34 mouse cellular contexts compared by ENCODE assay signal in the genomic region with DNA sequence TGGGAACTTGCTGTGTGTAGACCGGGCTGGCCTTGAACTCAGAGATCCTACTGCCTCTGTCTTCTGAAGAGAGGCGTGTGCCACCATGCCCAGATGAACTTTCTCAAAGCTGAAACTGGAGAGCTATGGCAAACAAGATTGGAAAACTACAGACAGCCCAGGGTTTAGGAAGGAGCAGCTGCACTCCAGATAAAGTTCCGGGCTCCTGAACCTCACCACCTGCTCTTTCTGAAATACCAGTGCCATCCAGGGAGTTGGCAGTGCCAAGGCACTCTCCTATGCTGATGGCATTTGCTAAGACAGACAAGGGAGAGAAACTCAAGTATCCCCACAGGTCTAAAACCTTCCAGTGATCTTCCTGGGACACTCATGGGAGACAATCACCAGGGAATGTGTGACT.
"Had no signal": no experiment of that assay in that cellular context is flagged by ENCODE, and none has a peak within 500 bp of the region (broad histone marks: within the 10 kb centered on the region; RNA-seq: fewer than 3 reads in every experiment).

No protein-coding gene starts in this region.

- DNase-seq: heart, postnatal 10 days; heart, postnatal 14 days; heart, postnatal 36 days; heart, postnatal 4 days; kidney, adult 11 months; kidney, adult 18-20 months; kidney, adult 2 months; kidney, adult 8-10 months; kidney, adult 9 months; kidney, postnatal 10 days; kidney, postnatal 14 days; kidney, postnatal 25 days; kidney, postnatal 36 days; layer of hippocampus, adult 9-11 months; layer of hippocampus, postnatal 36 days had no signal

- H3K27me3 ChIP-seq: heart, embryonic 12.5 days; heart, embryonic 13.5 days; heart, embryonic 15.5 days; hindbrain, embryonic 12.5 days; hindbrain, embryonic 13.5 days; hindbrain, embryonic 15.5 days; intestine, embryonic 15.5 days; kidney, embryonic 15.5 days had no signal

- H3K4me3 ChIP-seq: heart, embryonic 12.5 days; heart, embryonic 13.5 days; heart, embryonic 15.5 days; hindbrain, embryonic 10.5 days; hindbrain, embryonic 12.5 days; hindbrain, embryonic 13.5 days; hindbrain, embryonic 15.5 days; intestine, embryonic 15.5 days; kidney, embryonic 15.5 days; layer of hippocampus, adult 2 months; left cerebral cortex, adult 2 months had no signal

- H3K27ac ChIP-seq: heart, embryonic 13.5 days; heart, embryonic 15.5 days; hindbrain, embryonic 10.5 days; hindbrain, embryonic 12.5 days; hindbrain, embryonic 13.5 days; hindbrain, embryonic 14.5 days; hindbrain, embryonic 15.5 days; hindbrain, postnatal 0 days; intestine, embryonic 15.5 days; kidney, embryonic 15.5 days; kidney, postnatal 0 days; layer of hippocampus, adult 2 months; left cerebral cortex, adult 2 months had no signal

- H3K4me2 ChIP-seq: heart, embryonic 11.5 days; heart, embryonic 12.5 days; heart, embryonic 13.5 days; heart, embryonic 15.5 days; hindbrain, embryonic 12.5 days; hindbrain, embryonic 13.5 days; hindbrain, embryonic 14.5 days; hindbrain, embryonic 15.5 days; intestine, embryonic 15.5 days; kidney, embryonic 15.5 days had no signal

- ATAC-seq: hindbrain, embryonic 16.5 days; hindbrain, postnatal 0 days; inflammation-experienced regulatory T-cells, adult 6 months; intestine, embryonic 15.5 days; intestine, embryonic 16.5 days; intestine, postnatal 0 days had no signal

- H3K36me3 ChIP-seq: intestine, embryonic 15.5 days had no signal
